Mouse (Mus musculus) ES-Bruce4 (cell line): ENCODE results near the gene Cwc25. TPM values are rescaled to one million over a fixed set of nuclear protein-coding genes. Genes with fewer than 3 reads are reported as not detected.
A peak's percentile ranks its signal among the peaks of the same experiment; 100 is the strongest.
"Not testable (repeated sequence)": the region's sequence is repeated elsewhere in the genome, so short reads cannot be mapped to it uniquely, and the experiment has no call there.

Source experiments
- H3K27ac ChIP-seq: 2 replicates; pipeline ENCODE4 v1.5.1; 2012; ENCODE audit warnings: low read length, inconsistent platforms; ENCODE audit not compliant: insufficient read depth
- H3K27me3 ChIP-seq: 2 replicates; pipeline ENCODE4 v1.6.1; 2012; ENCODE audit warnings: mild to moderate bottlenecking, low read length, inconsistent platforms; ENCODE audit not compliant: control insufficient read depth, poor library complexity, insufficient read depth, severe bottlenecking
- H3K36me3 ChIP-seq: 2 replicates; pipeline ENCODE4 v1.6.1; 2012; ENCODE audit warnings: inconsistent platforms, mild to moderate bottlenecking, low read length, moderate library complexity; ENCODE audit not compliant: control insufficient read depth, poor library complexity, insufficient read depth, severe bottlenecking
- H3K4me1 ChIP-seq: one replicate; pipeline ENCODE4 v1.8.1; 2011; ENCODE audit warnings: low read length; ENCODE audit not compliant: control insufficient read depth, insufficient read depth
- H3K4me3 ChIP-seq: 2 replicates; pipeline ENCODE4 v1.5.1; 2011; ENCODE audit warnings: low read depth, mild to moderate bottlenecking, low read length
- H3K9ac ChIP-seq: 2 replicates; pipeline ENCODE4 v1.6.1; 2012; ENCODE audit warnings: low read depth, mild to moderate bottlenecking, inconsistent platforms; ENCODE audit not compliant: poor library complexity, severe bottlenecking
- H3K9me3 ChIP-seq: replicated peaks from 2 replicates; pipeline ENCODE4 v1.6.1; 2012; ENCODE audit warnings: mild to moderate bottlenecking, low read length, inconsistent platforms; ENCODE audit not compliant: control insufficient read depth, poor library complexity, insufficient read depth, severe bottlenecking
- CTCF ChIP-seq: IDR thresholded peaks from one replicate; pipeline ENCODE4 v1.8.1; 2011; ENCODE audit warnings: low read depth, low read length
- EP300 ChIP-seq: IDR thresholded peaks from 2 replicates; pipeline ENCODE4 v1.6.1; 2011; ENCODE audit warnings: low read depth, low read length; ENCODE audit not compliant: insufficient read depth
- POLR2A ChIP-seq: IDR thresholded peaks from one replicate; pipeline ENCODE4 v1.8.1; 2011; ENCODE audit warnings: low read length; ENCODE audit not compliant: insufficient read depth
- polyA plus RNA-seq: library from polyadenylated mRNA; stranded (reverse); fragments of >200 nt; gene quantifications from 2 replicates; pipeline ENCODE4 v1.2.4, GENCODE M21; 2011; ENCODE audit warnings: low read depth; ENCODE audit not compliant: missing spikeins, insufficient read depth, insufficient read length

Cwc25 gene
- polyA plus RNA-seq, 1 experiment: 14.5 TPM

DNA sequence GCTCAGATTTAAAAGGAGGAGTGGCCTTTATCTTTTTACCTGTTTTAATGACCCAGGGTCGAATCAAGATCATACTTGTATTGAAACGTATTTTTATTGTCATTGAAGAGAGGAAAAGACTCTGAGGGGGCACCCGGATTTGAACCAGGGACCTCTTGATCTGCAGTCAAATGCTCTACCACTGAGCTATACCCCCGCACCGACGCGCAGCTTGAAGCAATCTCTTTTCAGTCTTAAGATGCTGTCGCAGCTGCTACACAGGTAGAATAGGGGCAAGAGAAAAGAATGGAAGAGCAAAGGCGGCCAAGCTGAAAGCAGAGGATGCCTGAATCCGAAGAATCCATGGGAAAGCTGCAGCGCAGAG lies 32.4 kb upstream of the Cwc25 start, which contains the start of gene Lasp1:
Lasp1 (plus strand) TSS at position 219 of the 364 bp plus-strand sequence.
- peak within 1 kb of the TSS; percentile 85 for H3K9ac ChIP-seq
- H3K4me1 ChIP-seq: peaks cover 1% of the 10 kb centered on the region
- H3K27ac ChIP-seq: peak within 1 kb of the TSS; percentile 84
- no peaks in the 10 kb centered on the region for H3K36me3 ChIP-seq
- H3K27me3 ChIP-seq: no peaks in the 10 kb centered on the region
- no peak for TF ChIP-seq CTCF
- TF ChIP-seq POLR2A: no peak
- peak within 1 kb of the TSS; percentile 95 for H3K4me3 ChIP-seq
- H3K9me3 ChIP-seq: no peaks in the 10 kb centered on the region

DNA sequence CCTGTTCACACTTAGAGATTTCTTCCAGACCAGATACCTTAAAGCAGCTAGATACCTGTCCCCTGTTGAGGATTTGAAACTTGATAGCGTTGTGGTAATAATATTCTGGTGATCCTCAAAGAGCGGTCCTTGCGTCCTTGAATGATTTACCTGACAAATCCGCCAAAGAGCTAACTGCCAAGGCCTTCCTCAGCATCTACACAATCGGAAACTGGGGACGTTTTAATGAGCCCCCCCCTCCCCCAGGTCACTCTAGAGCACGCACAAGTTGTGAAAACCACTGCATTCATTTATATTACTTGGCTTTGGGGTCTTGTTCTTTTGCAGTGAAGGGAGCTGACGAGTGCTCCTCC lies 31.7 kb upstream of the Cwc25 start:
- Histone ChIP-seq H3K9ac (peak overlapping the region; percentile 85), H3K4me3 (peak overlapping the region; percentile 56), H3K9me3 (no peaks in the 10 kb centered on the region), H3K4me1 (peaks cover 1% of the 10 kb centered on the region), H3K27me3 (no peaks in the 10 kb centered on the region), H3K27ac (peak overlapping the region; percentile 55), H3K36me3 (no peaks in the 10 kb centered on the region)
- no peak for TF ChIP-seq EP300
- no peak for TF ChIP-seq POLR2A
- TF ChIP-seq CTCF: no peak

DNA sequence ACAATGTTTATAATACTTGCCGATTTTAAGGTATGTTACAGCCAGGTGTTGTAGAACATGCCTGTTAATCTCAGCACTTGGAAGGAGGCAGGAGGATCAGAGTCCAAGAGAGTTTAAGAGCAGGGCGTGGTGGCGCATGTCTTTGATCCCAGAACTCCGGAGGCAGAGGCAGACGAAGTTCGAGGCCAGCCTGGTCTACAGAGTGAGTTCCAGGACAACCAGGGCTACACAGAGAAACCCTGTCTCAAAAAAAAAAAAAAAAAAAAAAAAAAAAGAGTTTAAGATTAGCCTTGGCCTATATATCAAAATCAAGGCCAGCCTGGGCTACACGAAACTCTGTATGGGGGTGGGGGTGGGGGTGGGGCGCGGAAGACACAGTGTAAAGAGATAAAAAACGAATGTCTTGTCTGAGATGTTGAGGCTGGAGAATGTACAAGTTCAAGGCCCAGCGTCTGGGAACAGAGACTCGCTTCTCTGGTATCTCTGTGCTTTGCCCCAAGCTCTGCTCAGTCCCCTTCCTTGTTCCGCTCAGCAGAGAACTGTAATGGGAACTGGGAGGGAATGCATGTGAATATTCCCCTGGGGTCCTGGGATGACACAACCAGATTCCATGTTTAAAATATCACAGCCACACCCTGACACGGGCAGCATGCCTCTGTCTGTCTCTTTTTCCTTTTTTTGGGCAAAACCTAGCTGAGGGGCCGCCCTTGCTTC lies 31.2 kb upstream of the Cwc25 start:
- no peaks in the 10 kb centered on the region for H3K36me3 ChIP-seq
- H3K9me3 ChIP-seq: no peaks in the 10 kb centered on the region
- peak overlapping the region; percentile 55 for H3K27ac ChIP-seq
- TF ChIP-seq POLR2A (no peak), EP300 (no peak), CTCF (no peak)
- H3K27me3 ChIP-seq: no peaks in the 10 kb centered on the region
- no peak overlapping the region for H3K4me3 ChIP-seq
- H3K4me1 ChIP-seq: peaks cover 1% of the 10 kb centered on the region
- H3K9ac ChIP-seq: peak overlapping the region; percentile 85

DNA sequence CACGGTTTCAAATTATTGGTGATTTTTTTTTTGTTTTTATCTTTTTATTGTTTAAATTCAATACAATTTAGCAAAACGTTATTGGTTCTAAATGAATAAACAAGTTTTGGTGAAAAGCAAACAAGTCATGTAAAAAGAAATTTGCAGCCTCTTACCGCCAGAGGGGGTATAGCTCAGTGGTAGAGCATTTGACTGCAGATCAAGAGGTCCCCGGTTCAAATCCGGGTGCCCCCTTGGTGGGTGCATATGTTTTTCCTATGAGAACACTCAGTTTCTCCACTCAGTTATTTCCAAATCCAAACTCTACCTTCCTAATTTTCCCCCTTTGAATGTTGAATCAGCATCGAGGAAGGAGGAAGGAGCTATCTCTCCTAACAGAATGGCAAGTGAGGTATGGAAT lies 30.6 kb upstream of the Cwc25 start:
- Histone ChIP-seq H3K27me3 (no peaks in the 10 kb centered on the region), H3K27ac (peak overlapping the region; percentile 7; the same call in 1 of the 2 replicates), H3K4me3 (no peak overlapping the region), H3K9me3 (no peaks in the 10 kb centered on the region), H3K9ac (peak overlapping the region; percentile 85; the same call in 1 of the 2 replicates), H3K36me3 (no peaks in the 10 kb centered on the region), H3K4me1 (no peaks in the 10 kb centered on the region)
- TF ChIP-seq CTCF (no peak), EP300 (no peak), POLR2A (no peak)

DNA sequence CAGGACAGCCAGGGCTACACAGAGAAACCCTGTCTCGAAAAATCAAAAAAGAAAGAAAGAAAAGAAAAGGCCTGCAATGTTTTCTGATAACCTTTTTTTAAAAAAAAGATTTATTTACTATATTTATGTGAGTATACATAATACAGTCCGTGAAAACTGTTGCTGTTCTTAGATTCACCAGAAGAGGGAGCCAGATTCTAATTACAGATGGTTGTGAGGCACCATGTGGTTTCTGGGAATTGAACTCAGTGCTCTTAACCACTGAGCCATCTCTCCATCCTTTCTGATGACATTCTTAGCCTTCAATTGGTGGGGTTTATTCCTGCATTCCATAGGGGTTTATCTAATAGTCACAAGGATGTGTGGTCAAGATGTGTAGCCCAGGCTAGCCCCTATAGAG lies 26.8 kb upstream of the Cwc25 start:
- Histone ChIP-seq H3K9me3 (no peaks in the 10 kb centered on the region), H3K4me1 (no peaks in the 10 kb centered on the region), H3K4me3 (no peak overlapping the region), H3K27me3 (no peaks in the 10 kb centered on the region), H3K27ac (peak overlapping the region; percentile 97), H3K36me3 (no peaks in the 10 kb centered on the region), H3K9ac (peak overlapping the region; percentile 77; the same call in 1 of the 2 replicates)
- TF ChIP-seq POLR2A: no peak
- TF ChIP-seq CTCF: peak; percentile 9
- TF ChIP-seq EP300: no peak

DNA sequence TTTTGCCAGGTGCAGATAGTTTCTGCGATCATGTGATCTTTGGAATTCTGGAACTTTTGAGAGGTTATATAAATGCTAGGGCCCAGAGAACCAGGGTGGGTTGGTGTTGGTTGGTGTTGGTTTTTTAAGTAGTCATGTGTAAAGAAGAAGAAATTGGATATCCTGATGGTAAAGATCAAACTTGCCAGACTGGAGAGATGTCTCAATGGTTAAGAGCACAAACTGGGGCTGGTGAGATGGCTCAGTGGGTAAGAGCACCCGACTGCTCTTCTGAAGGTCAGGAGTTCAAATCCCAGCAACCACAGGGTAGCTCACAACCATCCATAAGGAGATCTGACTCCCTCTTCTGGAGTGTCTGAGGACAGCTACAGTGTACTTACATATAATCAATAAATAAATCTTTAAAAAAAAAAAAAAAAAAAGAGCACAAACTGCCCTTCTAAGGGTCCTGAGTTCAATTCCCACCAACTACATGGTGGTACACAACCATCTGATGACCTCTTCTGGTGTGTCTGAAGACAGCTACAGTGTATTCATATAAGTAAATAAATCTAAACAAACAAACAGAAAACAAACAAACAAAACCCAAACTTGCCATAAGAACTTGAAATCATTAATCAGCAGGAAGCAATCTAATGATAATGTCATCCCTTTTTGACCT lies 24.6 kb upstream of the Cwc25 start:
- not testable (repeated sequence) for H3K4me1 ChIP-seq, H3K9ac ChIP-seq, H3K9me3 ChIP-seq, H3K27me3 ChIP-seq, H3K27ac ChIP-seq, H3K4me3 ChIP-seq, H3K36me3 ChIP-seq
